Mouse (Mus musculus) lung, postnatal 36 days (tissue): ENCODE measurements around the gene Slc12a7.
"Not testable (repeated sequence)": the region's sequence is repeated elsewhere in the genome, so short reads cannot be mapped to it uniquely, and the experiment has no call there.

Experiments used
- DNase-seq: peaks from one replicate; pipeline ENCODE4 v3.0.0; 2022; ENCODE audit warnings: mixed read lengths

The Slc12a7 gene

GRCm38 (mm10) chr13:73720241-73720640 lies 12.7 kb upstream of the Slc12a7 start:
- DNase-seq, result no peak

- DNase-seq, result peak; percentile 80
Observed at GRCm38 (mm10) chr13:73723081-73723668, 9.7 kb upstream of the Slc12a7 start.

- no peak for DNase-seq
Observed at GRCm38 (mm10) chr13:73725315-73725714, 7.6 kb upstream of the Slc12a7 start.

GRCm38 (mm10) chr13:73727621-73728025 lies 5.3 kb upstream of the Slc12a7 start:
- peak; percentile 33 for DNase-seq

- DNase-seq, result no peak
Observed at GRCm38 (mm10) chr13:73728633-73729032, 4.3 kb upstream of the Slc12a7 start.

- DNase-seq, result no peak
Observed at GRCm38 (mm10) chr13:73730913-73731312, 2.0 kb upstream of the Slc12a7 start.

- no peak for DNase-seq
Observed at GRCm38 (mm10) chr13:73732235-73732634, 659 bp upstream of the Slc12a7 start.

- DNase-seq, result no peak
Observed at GRCm38 (mm10) chr13:73734379-73734778, 1.5 kb downstream of the Slc12a7 start.

- DNase-seq, result peak; percentile 33
Observed at GRCm38 (mm10) chr13:73735270-73735669, 2.4 kb downstream of the Slc12a7 start.

- DNase-seq, result no peak
Observed at GRCm38 (mm10) chr13:73735928-73736327, 3.0 kb downstream of the Slc12a7 start.

- peak; percentile 68 for DNase-seq
Observed at GRCm38 (mm10) chr13:73736943-73737342, 4.0 kb downstream of the Slc12a7 start.

- not testable (repeated sequence) for DNase-seq
Observed at GRCm38 (mm10) chr13:73740399-73740944, 7.6 kb downstream of the Slc12a7 start.

GRCm38 (mm10) chr13:73742944-73743343 lies 10.1 kb downstream of the Slc12a7 start:
- no peak for DNase-seq

GRCm38 (mm10) chr13:73743662-73744061 lies 10.8 kb downstream of the Slc12a7 start:
- DNase-seq, result no peak

- DNase-seq, result peak; percentile 55
Observed at GRCm38 (mm10) chr13:73748663-73749440, 16.0 kb downstream of the Slc12a7 start.

- peak; percentile 62 for DNase-seq
Observed at GRCm38 (mm10) chr13:73750435-73750834, 17.5 kb downstream of the Slc12a7 start.

- no peak for DNase-seq
Observed at GRCm38 (mm10) chr13:73751284-73751683, 18.4 kb downstream of the Slc12a7 start.

- no peak for DNase-seq
Observed at GRCm38 (mm10) chr13:73755809-73756208, 22.9 kb downstream of the Slc12a7 start.

- DNase-seq, result no peak
Observed at GRCm38 (mm10) chr13:73756916-73757315, 24.0 kb downstream of the Slc12a7 start.

- no peak for DNase-seq
Observed at GRCm38 (mm10) chr13:73757362-73757761, 24.5 kb downstream of the Slc12a7 start.

GRCm38 (mm10) chr13:73759596-73759995 lies 26.7 kb downstream of the Slc12a7 start:
- no peak for DNase-seq

GRCm38 (mm10) chr13:73760126-73760525 lies 27.2 kb downstream of the Slc12a7 start:
- DNase-seq, result no peak

- no peak for DNase-seq
Observed at GRCm38 (mm10) chr13:73762938-73763337, 30.0 kb downstream of the Slc12a7 start.
